Mouse (Mus musculus) liver, postnatal 0 days (tissue): ENCODE measurements around the gene Mfn1. TPM values are rescaled to one million over a fixed set of nuclear protein-coding genes. Genes with fewer than 3 reads are reported as not detected.
A peak's percentile ranks its signal among the peaks of the same experiment; 100 is the strongest.

ENCODE experiments used
- ATAC-seq: fragments of 200-750 bp; cut with Nextera tagmentation; 2 replicates; pipeline ENCODE4 v1.8.0; 2017; ENCODE audit warnings: mild to moderate bottlenecking, moderate library complexity
- DNase-seq: peaks from one replicate; pipeline ENCODE4 v3.0.0-alpha.2; 2016
- H3K27ac ChIP-seq: fragments of 300-500 bp; sonication (generic); 2 replicates; pipeline ENCODE4 v1.5.1; 2014; ENCODE audit warnings: antibody characterized with exemption, moderate library complexity, mild to moderate bottlenecking, low read depth
- H3K27me3 ChIP-seq: fragments of 300-500 bp; sonication (generic); 2 replicates; pipeline ENCODE4 v1.6.1; 2014; ENCODE audit warnings: low read length, control low read depth, mixed read lengths; ENCODE audit not compliant: insufficient read depth
- H3K36me3 ChIP-seq: fragments of 300-500 bp; sonication (generic); replicated peaks from 2 replicates; pipeline ENCODE4 v1.6.1; 2014; ENCODE audit warnings: mild to moderate bottlenecking, control low read depth, low read length, moderate library complexity, mixed read lengths; ENCODE audit not compliant: insufficient read depth
- H3K4me1 ChIP-seq: fragments of 300-500 bp; sonication (generic); 2 replicates; pipeline ENCODE4 v1.6.1; 2014; ENCODE audit warnings: antibody characterized with exemption, mild to moderate bottlenecking, control low read depth; ENCODE audit not compliant: insufficient read depth
- H3K4me2 ChIP-seq: fragments of 300-500 bp; sonication (generic); 2 replicates; pipeline ENCODE4 v1.6.1; 2014; ENCODE audit warnings: low read depth, mild to moderate bottlenecking, low read length, moderate library complexity, mixed read lengths
- H3K4me3 ChIP-seq: fragments of 300-500 bp; sonication (generic); 2 replicates; pipeline ENCODE4 v1.5.1; 2014; ENCODE audit warnings: low read depth, low read length
- H3K9ac ChIP-seq: fragments of 300-500 bp; sonication (generic); replicated peaks from 2 replicates; pipeline ENCODE4 v1.6.1; 2014; ENCODE audit warnings: mild to moderate bottlenecking, moderate library complexity
- H3K9me3 ChIP-seq: fragments of 300-500 bp; sonication (generic); 2 replicates; pipeline ENCODE4 v1.6.1; 2016; ENCODE audit warnings: mild to moderate bottlenecking, control low read depth, low read length, mixed read lengths
- CTCF ChIP-seq: sonication (generic); IDR thresholded peaks from 2 replicates; pipeline ENCODE4 v1.5.1; 2016; ENCODE audit warnings: antibody characterized with exemption, low read depth
- EP300 ChIP-seq: IDR thresholded peaks from 2 replicates; pipeline ENCODE4 v1.6.1; 2016; ENCODE audit warnings: antibody characterized with exemption, low read depth, mild to moderate bottlenecking
- WGBS: fragments of 180-500 bp; shearing (Covaris S2); extraction: QIAGEN DNeasy Blood & Tissue Kit; methylation state at CpG from one replicate; pipeline ENCODE4 v1.1.7; 2014; ENCODE audit not compliant: insufficient replicate concordance; 5-methylcytosine and 5-hydroxymethylcytosine counted together
- polyA plus RNA-seq: library from polyadenylated mRNA; unstranded; fragments of >200 nt; fragmentation: Nextera tagmentation; extraction: Ambion mirVana; gene quantifications from 2 replicates; pipeline ENCODE4 v1.2.1, GENCODE M21; 2015

The Mfn1 gene
- polyA plus RNA-seq, 1 experiment from 2014 or later: 19.5 TPM

DNA sequence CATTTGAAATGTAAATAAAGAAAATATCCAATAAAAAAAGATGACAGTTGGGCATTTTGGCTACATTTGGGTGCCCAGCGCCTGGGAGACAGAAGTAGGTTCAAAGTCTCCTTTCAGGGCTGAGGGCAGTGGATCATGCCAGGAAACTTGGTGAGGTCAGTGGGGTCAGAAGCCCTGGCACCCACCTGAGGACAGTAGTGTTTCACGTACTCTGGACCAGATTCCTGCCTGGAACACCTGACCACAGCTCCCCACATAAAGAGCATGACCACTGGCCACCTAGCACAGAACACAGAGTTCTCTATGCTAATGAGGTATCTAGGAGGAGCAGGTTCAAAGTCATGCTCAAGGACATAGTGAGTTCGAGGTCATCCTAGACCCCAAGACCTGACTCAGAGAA is 45.9 kb downstream of the Mfn1 start:
- no peak overlapping the region for H3K4me3 ChIP-seq
- H3K9me3 ChIP-seq: no peaks in the 10 kb centered on the region
- no peak overlapping the region for H3K9ac ChIP-seq
- H3K4me1 ChIP-seq: no peaks in the 10 kb centered on the region
- H3K36me3 ChIP-seq: peaks cover 15% of the 10 kb centered on the region
- DNase-seq (no peak), ATAC-seq (no peak)
- H3K27me3 ChIP-seq: no peaks in the 10 kb centered on the region
- H3K4me2 ChIP-seq: no peak overlapping the region
- no peak overlapping the region for H3K27ac ChIP-seq
- TF ChIP-seq EP300: no peak
- no peak for TF ChIP-seq CTCF
- 91% methylated on average over 3 of the region's 3 CpGs for WGBS

GRCm38 (mm10) chr3:32578772-32579171 is 49.5 kb downstream of the Mfn1 start:
- DNase-seq (no peak), ATAC-seq (no peak)
- Histone ChIP-seq H3K9me3 (no peaks in the 10 kb centered on the region), H3K27me3 (no peaks in the 10 kb centered on the region), H3K9ac (no peak overlapping the region), H3K36me3 (peaks cover 24% of the 10 kb centered on the region), H3K27ac (no peak overlapping the region), H3K4me3 (no peak overlapping the region), H3K4me1 (no peaks in the 10 kb centered on the region), H3K4me2 (no peak overlapping the region)
- TF ChIP-seq EP300: no peak
- 0 out of 2 replicates have a peak, but pooled peaks have one; percentile 9 for TF ChIP-seq CTCF
- 82% methylated on average over 5 of the region's 5 CpGs for WGBS

DNA sequence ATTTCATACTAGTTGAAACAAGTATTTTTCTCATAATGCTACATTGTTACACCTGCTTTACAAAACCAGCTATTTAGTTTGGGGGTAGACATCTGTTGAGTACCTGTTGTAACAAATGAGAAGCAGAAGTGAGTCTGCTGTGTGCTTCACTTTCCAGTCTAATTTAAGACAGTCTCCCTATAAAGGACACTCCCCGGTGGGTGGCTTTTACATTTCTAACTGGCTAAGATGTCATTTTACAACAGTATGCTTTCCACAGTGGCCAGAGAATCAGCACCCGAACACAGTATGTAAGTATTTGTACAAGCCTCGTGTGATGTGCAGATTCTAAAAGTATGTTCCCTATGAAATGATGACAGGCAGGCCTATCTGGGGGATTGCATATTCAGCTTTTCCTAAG is 51.5 kb downstream of the Mfn1 start:
- Histone ChIP-seq H3K4me1 (no peaks in the 10 kb centered on the region), H3K27me3 (no peaks in the 10 kb centered on the region), H3K36me3 (peaks cover 24% of the 10 kb centered on the region), H3K4me2 (no peak overlapping the region), H3K9ac (no peak overlapping the region), H3K4me3 (no peak overlapping the region), H3K27ac (no peak overlapping the region), H3K9me3 (no peaks in the 10 kb centered on the region)
- WGBS: 82% methylated on average over 3 of the region's 3 CpGs
- ATAC-seq: no peak
- DNase-seq: no peak
- TF ChIP-seq EP300 (no peak), CTCF (no peak)

GRCm38 (mm10) chr3:32581911-32582310 is 52.6 kb downstream of the Mfn1 start:
- Histone ChIP-seq H3K27me3 (no peaks in the 10 kb centered on the region), H3K27ac (no peak overlapping the region), H3K4me2 (no peak overlapping the region), H3K4me1 (no peaks in the 10 kb centered on the region), H3K9me3 (no peaks in the 10 kb centered on the region), H3K9ac (no peak overlapping the region), H3K4me3 (no peak overlapping the region), H3K36me3 (peaks cover 19% of the 10 kb centered on the region)
- DNase-seq: no peak
- TF ChIP-seq CTCF: no peak
- WGBS: 62% methylated on average over 3 of the region's 3 CpGs
- ATAC-seq: no peak

- DNase-seq (no peak), ATAC-seq (no peak)
- Histone ChIP-seq H3K27me3 (no peaks in the 10 kb centered on the region), H3K27ac (no peak overlapping the region), H3K4me1 (no peaks in the 10 kb centered on the region), H3K4me2 (no peak overlapping the region), H3K36me3 (peaks cover 15% of the 10 kb centered on the region; the same call in 1 of the 2 replicates), H3K9me3 (no peaks in the 10 kb centered on the region), H3K4me3 (no peak overlapping the region), H3K9ac (no peak overlapping the region)
- 82% methylated on average over 4 of the region's 4 CpGs for WGBS
- TF ChIP-seq EP300 (no peak), CTCF (no peak)
Observed at GRCm38 (mm10) chr3:32583489-32583888, 54.2 kb downstream of the Mfn1 start.

- Histone ChIP-seq H3K36me3 (peaks cover 7% of the 10 kb centered on the region; the same call in 1 of the 2 replicates), H3K9ac (no peak overlapping the region), H3K4me2 (no peak overlapping the region), H3K27me3 (no peaks in the 10 kb centered on the region), H3K27ac (no peak overlapping the region), H3K9me3 (no peaks in the 10 kb centered on the region), H3K4me1 (no peaks in the 10 kb centered on the region), H3K4me3 (no peak overlapping the region)
- 0 out of 2 replicates have a peak, but pooled peaks have one; percentile 12 for TF ChIP-seq CTCF
- no peak for TF ChIP-seq EP300
- 83% methylated on average over 3 of the region's 3 CpGs for WGBS
- DNase-seq (no peak), ATAC-seq (no peak)
Observed at GRCm38 (mm10) chr3:32586274-32586673, 57.0 kb downstream of the Mfn1 start.

DNA sequence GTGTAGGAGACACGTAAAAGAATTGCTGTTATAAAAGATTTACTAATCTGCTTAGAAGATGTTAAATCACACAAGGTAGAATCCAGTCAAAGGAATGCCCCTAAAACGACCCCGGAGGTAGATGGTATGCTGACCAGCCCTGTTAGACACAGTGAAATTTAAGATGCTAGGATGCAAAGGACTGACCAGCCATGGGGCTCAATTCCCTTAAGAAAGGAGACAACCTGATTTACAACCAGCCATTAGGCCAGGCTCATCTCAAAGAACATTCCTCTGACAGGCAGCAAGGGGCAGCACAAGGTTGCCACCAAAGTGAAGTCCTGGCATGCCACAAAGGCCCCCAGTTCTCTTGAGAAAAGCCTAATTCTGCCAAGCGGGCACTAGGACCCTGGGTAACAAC is 65.8 kb downstream of the Mfn1 start:
- no peaks in the 10 kb centered on the region for H3K27me3 ChIP-seq
- no peak overlapping the region for H3K4me2 ChIP-seq
- WGBS: 65% methylated on average over 4 of the region's 4 CpGs
- H3K36me3 ChIP-seq: no peaks in the 10 kb centered on the region
- H3K4me1 ChIP-seq: no peaks in the 10 kb centered on the region
- TF ChIP-seq CTCF (no peak), EP300 (no peak)
- H3K9ac ChIP-seq: no peak overlapping the region
- ATAC-seq (no peak), DNase-seq (no peak)
- H3K4me3 ChIP-seq: no peak overlapping the region
- no peak overlapping the region for H3K27ac ChIP-seq
- H3K9me3 ChIP-seq: no peaks in the 10 kb centered on the region
